Mouse (Mus musculus): Measurements from ENCODE around the gene Gdf3.

Gene Gdf3

GRCm38 (mm10) chr6:122561005-122561404 lies 48.9 kb downstream of the Gdf3 start:
- no peak for DNase-seq

GRCm38 (mm10) chr6:122560427-122560826 lies 49.5 kb downstream of the Gdf3 start:
- DNase-seq, result peak; percentile 31

- DNase-seq, result peak; percentile 18
Measured at GRCm38 (mm10) chr6:122556959-122557561, 52.8 kb downstream of the Gdf3 start.

Measured in cerebellum, adult 11 months (tissue).